Mouse (Mus musculus): ENCODE results near the gene Cdk5rap3.

GRCm38 (mm10) chr11:96857446-96857845 lies 58.9 kb downstream of the Cdk5rap3 start:
- TF ChIP-seq CTCF (IDR thresholded peaks at IDR 0.05; ENCODE audit: insufficient read depth, low read length): no peak
- no peak for TF ChIP-seq POLR2A (IDR thresholded peaks at IDR 0.05; ENCODE audit: borderline replicate concordance, extremely low read depth, low read depth, low read length)
